ENCODE assay signal across 27 mouse cellular contexts in the genomic region with DNA sequence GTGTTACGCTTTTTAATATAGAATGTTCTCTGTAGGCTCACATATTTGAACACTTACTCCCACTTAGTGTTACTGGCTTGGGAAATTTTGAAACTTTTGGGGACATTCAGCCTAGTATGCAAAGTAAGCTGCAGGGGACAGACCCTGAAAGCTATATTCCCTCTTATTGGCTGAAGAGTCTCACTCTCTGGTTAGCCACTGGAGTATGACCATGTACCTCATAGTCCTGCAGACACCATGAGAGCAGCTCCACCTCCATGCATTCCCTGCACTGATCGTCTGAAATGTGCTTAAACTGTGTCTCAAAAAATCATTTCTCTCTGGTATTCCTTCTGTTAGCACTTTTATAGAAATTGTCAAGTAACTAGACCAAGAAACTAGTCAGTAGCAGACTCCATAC.
"Had no signal": no experiment of that assay in that cellular context is flagged by ENCODE, and none has a peak within 500 bp of the region (broad histone marks: within the 10 kb centered on the region; RNA-seq: fewer than 3 reads in every experiment).

No protein-coding gene starts in this region.

- H3K27me3 ChIP-seq: heart, embryonic 13.5 days; heart, embryonic 15.5 days; hindbrain, embryonic 13.5 days; hindbrain, embryonic 15.5 days; kidney, embryonic 15.5 days; limb, embryonic 13.5 days; limb, embryonic 15.5 days; liver, embryonic 12.5 days had no signal

- H3K4me3 ChIP-seq: gastrocnemius, adult 2 months; heart, adult 2 months; heart, embryonic 13.5 days; heart, embryonic 15.5 days; hindbrain, embryonic 13.5 days; hindbrain, embryonic 15.5 days; kidney, embryonic 15.5 days; limb, embryonic 13.5 days; limb, embryonic 15.5 days; liver, embryonic 12.5 days had no signal

- H3K4me2 ChIP-seq: heart, embryonic 11.5 days; heart, embryonic 13.5 days; heart, embryonic 15.5 days; hindbrain, embryonic 13.5 days; hindbrain, embryonic 15.5 days; kidney, embryonic 15.5 days; limb, embryonic 13.5 days; limb, embryonic 15.5 days; liver, embryonic 12.5 days had no signal

- H3K36me3 ChIP-seq: heart, embryonic 13.5 days; heart, embryonic 15.5 days; hindbrain, embryonic 13.5 days; hindbrain, embryonic 15.5 days; kidney, embryonic 15.5 days; limb, embryonic 13.5 days; limb, embryonic 15.5 days; liver, embryonic 12.5 days had no signal

- ATAC-seq: hindbrain, postnatal 0 days; intestine, embryonic 16.5 days; liver, embryonic 12.5 days had no signal

- H3K9me3 ChIP-seq: heart, embryonic 13.5 days; heart, embryonic 15.5 days; hindbrain, embryonic 13.5 days; hindbrain, embryonic 15.5 days; kidney, embryonic 15.5 days; limb, embryonic 13.5 days; limb, embryonic 15.5 days; liver, embryonic 12.5 days had no signal

- H3K27ac ChIP-seq: gastrocnemius, adult 2 months; heart, adult 2 months; heart, embryonic 13.5 days; heart, embryonic 15.5 days; hindbrain, embryonic 13.5 days; hindbrain, embryonic 15.5 days; hindbrain, postnatal 0 days; kidney, embryonic 15.5 days; kidney, postnatal 0 days; limb, embryonic 13.5 days; limb, embryonic 15.5 days; liver, embryonic 12.5 days had no signal

- H3K4me1 ChIP-seq: heart, embryonic 15.5 days; hindbrain, embryonic 13.5 days; hindbrain, embryonic 15.5 days; kidney, embryonic 15.5 days; limb, embryonic 13.5 days; limb, embryonic 15.5 days; liver, embryonic 12.5 days had no signal

- H3K9ac ChIP-seq: heart, embryonic 13.5 days; heart, embryonic 15.5 days; hindbrain, embryonic 13.5 days; hindbrain, embryonic 15.5 days; kidney, embryonic 15.5 days; limb, embryonic 13.5 days; limb, embryonic 15.5 days; liver, embryonic 12.5 days had no signal

- DNase-seq: gastrocnemius, adult 2 months; gastrocnemius, postnatal 10 days; gastrocnemius, postnatal 25 days; heart, adult 11 months; heart, adult 2 months; heart, postnatal 14 days; heart, postnatal 36 days; kidney, adult 11 months; kidney, adult 2 months; kidney, adult 9 months; kidney, postnatal 14 days; kidney, postnatal 36 days; layer of hippocampus, adult 9-11 months; layer of hippocampus, postnatal 36 days; left cerebral cortex, postnatal 4 days had no signal
